Mouse (Mus musculus) thymus, postnatal 25 days (tissue): ENCODE results near the gene Htr1d.
A peak's percentile ranks its signal among the peaks of the same experiment; 100 is the strongest.

ENCODE experiments used
- DNase-seq: peaks from one replicate; pipeline ENCODE4 v3.0.0; 2022

The Htr1d gene

DNA sequence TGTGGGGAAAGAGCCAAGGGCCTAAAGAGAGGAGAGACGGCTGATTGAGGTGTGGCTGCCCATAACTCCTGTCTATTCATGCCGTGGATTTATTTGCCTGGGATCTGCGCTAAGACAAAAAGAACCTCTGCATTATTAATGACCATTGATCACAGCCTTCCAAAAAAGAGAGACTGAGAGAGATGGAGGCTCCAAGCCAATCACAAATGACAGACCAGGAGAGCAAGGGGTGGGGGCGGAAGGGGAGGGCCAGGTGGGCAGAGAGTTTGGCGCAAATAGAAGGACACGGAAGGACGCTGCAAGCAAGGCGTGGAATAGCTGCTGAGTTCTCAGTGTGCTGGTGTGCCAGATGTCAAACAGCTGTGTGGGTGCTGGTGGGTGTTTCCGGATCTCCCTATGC, at the start of gene Htr1d:
Gene Htr1d, plus strand, starts transcription at position 301 of the 400 bp plus-strand sequence.
- no peak for DNase-seq

DNA sequence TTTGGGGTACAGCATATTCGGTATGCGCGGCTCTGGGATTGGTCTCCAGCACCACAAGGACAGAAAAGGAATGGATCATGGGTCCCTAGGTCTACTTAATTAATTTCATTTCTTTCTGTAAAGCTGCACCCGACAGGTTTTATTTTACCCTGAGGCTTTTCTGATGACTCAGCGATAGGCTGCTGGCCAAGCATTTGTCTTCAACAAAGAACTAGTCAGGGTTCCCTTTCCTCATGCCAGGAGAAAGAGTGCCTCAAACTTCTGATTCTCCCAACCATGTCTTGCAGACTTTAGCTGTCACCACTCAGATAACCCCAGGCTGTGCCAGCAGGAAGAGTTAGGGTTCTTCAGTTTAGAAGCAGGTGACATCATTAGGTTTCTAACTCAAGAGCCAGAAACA, 46.3 kb upstream of the Htr1d start:
- no peak for DNase-seq

DNA sequence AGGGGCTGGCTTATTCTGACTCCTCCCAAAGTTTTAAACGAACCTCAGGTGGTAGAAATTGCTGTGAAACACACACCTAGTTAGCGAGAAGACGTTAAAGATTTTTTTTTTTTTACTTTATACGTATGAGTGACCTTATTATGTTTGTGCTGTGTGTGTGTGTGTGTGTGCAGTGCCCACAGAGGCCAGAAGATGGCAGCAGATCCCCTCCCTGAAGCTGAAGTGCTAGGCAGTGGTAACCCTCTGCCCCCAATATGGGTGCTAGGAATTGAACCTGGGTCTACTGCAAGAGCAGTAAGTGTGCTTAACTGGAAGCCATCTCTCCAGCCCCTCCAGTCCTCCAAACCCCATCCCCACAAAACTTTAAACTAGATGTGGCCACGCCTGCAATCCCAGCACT, 40.3 kb upstream of the Htr1d start:
- DNase-seq, result no peak

DNA sequence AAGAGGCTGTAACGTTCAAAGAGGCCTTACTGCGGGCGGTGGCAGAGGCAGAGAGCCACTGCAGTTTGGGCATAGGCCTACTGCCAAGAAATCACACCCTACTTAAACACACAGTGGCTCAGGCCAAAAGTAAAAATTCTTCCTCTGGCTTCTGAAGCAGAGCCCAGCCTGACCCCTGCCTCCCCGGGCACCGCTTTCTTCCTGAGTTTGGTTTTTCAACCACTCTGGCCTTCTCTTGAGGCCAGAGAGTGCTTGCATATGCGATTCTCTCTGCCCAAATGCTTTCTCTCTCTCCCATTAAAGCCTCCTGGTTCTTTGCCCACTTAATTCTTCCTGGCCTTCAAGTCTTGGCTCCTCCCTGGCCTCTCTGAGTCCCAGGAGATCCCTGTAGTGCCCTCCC, 39.5 kb upstream of the Htr1d start:
- no peak for DNase-seq

DNA sequence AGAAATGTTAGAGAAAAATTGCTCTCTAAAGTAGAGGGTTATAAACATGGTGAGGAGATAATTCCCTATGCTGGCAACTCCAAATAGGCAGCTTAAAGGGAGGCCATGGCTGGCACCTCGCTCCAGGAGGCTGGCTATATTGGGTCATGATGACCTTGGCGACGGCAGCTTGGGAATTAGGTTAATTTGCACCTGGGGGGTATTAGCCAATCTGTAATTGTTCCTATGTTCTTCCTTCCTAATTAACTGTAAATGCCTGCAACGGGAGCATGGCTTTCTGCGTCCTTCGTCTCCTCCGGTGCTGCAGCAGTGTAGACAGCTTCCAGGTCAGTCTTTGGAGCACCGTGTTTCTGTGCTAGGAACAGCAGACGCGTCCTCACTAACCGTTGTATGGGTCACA, 36.1 kb upstream of the Htr1d start:
- DNase-seq, result no peak

DNA sequence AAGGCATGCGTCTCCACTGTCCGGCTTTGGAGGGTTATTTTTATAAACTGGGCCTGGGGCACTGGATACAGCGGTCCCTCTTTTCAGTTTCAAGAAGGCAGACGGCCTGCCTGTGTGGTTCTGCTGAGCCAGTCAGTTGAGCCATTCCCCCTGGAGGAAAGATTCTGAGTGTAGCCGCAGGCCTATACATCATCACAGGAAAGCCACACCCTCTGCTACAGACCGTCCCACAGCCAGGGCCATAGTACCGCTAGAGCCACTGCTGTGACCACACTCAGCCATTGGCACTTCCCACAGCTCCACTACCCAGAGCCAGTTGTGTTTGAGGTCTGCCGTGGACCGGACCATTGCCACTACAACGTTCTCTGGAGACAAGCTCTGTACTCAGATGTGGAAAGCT, 21.5 kb upstream of the Htr1d start:
- DNase-seq, result no peak

DNA sequence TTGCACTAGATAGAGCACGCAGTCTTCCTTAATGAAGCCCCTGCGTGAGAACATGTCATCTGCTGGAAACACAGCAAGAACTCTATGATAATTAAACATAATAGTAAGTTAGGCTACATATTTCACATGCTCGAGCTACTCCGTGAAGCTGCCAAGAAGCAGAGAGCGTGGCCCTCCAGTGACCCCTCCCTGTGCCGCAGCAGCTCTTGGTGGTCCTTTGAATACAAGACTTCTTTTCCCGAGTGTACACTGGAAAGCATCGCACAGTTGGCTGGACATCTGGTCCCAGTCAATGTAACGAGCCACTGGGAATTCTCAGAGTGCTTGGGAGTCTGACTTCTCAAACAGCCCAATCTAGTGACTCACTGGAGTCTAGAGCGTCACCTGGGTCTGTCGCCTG, 15.5 kb upstream of the Htr1d start:
- DNase-seq, result no peak

DNA sequence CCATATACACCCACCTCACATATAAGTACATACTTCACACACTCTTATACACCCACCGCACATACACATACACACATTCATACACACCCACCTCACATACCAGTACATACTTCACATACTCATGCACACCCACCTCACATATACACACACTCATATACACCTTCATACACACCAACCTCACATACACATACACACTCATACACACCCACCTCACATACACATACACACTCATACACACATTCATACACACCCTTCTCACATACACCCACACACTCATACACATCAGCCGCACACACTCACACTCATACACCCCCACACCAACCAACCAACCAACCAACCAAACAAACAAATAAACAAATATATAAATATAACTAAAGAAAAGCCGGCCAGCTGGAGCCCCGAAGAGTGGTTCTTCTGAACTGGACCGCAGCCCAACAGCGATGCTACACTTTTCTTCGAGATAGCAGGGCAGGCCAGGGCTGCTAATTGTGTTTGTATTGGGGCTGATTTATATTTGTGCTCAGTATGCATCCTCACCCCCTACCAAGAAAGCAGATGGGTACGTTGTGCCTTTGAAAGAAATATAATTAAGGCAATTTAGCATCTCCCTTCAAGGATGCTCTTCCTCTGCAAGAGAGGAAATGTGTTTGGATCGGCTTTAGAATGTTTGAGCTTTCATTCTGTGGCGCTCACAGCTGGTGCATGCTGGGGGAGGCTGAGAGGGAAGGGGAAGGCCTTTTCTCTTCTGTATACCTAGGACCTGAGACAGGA, 11.1 kb upstream of the Htr1d start:
- DNase-seq, result no peak

DNA sequence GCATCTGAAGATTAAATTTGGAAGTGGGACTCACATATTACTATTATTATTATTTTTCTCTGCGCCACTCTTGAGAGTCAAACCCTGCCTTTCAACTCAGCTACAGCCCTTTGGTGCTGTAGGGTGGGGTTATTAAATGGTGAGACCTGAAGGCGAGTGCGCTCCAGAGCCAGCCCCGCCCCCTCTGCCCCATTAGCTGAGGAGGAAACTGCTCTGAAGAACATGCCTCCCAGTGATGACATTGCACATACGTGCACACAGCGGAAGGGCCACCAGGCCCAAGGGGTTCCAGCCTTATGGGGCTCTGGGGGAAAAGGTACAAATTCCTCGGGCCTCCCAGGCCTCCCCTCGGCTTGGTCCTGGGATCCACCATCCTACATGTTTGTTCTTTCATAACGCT, 7.8 kb upstream of the Htr1d start:
- DNase-seq, result no peak

DNA sequence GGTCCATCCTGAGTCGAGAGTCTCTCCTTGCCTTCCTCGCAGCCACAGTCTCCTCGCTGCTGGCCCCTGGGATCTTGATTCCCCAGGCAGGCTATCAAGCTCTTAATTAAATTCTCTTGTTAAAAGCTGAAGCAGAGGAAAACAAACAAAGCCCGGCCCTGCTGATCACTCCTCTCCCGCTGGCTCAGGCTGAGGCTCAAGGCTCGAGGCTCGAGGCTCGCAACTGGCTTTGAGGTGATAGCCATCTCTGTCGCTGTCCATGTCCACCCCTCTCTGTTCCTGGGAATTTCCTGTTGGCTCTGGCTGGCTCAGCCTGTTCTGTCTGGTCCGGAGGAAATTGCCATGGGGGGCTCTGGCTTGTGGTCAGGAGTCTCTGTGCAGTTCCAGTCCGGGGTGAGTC, 4.4 kb upstream of the Htr1d start:
- DNase-seq, result no peak

DNA sequence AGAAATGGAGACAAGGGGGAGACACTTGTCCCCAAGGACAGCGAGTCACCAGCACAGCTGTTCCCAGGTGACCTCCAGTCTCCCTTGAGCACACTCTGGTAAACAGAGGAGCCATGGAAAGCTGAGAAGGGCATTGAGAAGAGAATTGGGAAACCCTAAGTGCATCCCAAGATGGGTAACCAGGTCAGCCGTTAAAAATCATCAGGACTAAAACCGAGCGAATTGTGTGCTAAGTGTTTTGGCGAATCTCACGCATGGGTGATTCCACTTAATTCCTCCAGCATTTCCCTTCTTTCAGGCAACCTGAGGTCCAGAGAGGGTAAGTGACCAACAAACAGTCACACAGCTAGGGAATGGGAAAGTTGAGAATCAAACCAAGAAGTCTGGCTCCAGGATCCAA, 3.9 kb upstream of the Htr1d start:
- no peak for DNase-seq

DNA sequence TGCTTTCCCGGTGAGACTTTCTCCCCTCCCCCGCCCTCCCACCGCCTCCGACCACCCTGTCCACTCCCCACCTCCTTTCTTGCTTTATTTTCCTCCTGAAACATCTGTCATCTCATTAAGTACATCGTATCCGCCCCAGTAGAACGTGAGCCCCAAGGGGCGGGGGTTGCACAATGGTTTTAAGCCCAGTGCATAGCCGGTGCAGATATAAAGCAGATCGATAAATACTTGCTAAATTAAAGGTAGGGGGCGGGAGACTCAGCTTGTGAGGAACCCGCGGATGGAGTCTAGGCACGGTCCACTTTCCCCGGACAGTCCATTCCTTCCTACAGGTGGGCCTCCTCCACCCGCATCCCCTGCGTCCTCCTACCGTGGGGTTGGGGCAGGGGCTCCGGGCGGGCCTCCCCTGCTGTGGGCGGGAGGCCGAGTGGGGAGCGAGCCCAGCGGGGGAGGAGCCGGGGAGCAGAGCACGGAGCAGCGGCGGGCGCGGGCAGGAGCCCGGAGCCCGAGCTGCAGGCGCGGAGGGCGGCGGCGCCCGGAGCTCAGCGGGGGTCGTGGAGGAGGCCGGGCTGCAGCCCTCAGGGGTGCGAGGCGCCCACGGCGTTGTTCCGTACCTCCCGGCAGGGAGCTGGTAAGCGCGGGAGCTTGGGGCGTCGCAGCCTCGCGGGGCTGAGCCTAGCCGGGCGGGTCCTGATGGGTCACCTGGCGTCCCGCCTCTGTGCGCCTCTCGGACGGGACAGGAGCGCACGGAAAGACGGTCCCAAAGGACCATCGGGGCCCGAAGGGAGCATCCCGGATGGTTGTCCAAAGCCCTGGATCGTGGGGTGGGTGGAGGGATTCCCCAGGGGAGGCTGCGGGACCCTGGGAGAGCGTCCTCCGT, 1.0 kb downstream of the Htr1d start:
- no peak for DNase-seq

DNA sequence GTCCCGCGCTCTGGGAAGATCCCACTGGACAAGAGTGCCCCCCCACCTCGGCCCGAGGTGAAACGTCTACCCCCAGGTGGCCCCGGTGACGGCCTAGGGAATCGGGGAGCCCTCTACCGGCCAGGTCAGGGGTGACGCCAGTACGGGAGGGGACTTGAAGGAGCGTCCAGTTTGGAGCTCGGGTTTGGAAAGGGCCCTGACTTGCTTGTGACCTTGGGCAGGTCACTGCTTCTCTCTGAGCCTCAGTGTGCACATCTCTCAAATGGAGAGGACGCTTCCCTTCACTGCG, 1.6 kb downstream of the Htr1d start:
- peak; percentile 27 for DNase-seq

DNA sequence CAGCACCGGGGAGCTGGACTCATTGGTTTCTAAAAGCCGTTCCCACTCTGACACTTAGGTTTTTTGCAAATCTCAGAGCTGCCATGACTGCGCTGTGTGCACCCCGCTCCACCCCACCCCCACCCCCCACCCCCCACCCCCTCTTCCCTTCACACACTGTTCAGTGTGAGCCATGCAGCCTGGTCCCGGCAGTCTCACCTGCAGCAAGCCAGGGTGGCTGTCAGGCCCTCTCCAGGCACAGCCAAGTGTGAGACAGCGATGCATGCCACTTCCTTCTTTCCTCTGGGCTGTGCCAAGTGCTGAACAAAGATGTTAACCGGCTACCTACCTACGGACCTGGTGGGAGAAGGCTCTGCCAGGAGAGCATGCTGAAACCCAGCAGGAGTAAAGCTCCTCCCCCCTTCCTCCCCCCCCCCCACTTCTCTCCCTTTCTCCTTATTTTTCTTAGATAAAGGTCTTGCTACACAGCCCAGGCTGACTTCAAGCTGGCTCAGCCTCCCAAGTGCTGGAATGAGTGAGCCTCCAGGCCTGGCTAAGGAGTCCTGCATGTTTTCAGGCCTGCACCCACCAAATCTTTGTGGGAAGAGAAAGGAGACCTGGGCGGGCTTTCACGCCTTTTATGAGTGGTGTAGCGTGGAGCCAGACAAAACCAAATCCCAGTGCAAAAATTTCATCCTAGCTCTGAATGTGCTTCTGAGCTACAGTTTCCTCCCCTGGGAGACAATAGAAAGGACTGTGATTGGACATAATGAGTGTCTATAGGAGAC, 7.5 kb downstream of the Htr1d start:
- DNase-seq, result no peak

DNA sequence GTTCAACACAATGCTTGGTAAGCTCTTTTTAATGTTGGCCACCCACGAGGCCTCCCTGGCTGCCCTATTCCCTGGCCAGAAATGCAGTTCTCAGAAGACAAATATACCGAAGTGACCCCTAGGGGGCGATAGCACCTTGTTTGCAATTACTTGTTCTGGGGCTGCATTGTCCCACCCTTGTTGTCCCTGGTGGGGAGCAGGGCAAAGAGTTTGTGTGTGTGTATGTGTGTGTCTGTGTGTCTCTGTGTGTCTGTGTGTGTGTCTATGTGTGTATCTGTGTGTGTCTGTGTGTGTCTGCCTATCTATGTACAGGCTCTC, 8.0 kb downstream of the Htr1d start:
- DNase-seq, result peak; percentile 42

DNA sequence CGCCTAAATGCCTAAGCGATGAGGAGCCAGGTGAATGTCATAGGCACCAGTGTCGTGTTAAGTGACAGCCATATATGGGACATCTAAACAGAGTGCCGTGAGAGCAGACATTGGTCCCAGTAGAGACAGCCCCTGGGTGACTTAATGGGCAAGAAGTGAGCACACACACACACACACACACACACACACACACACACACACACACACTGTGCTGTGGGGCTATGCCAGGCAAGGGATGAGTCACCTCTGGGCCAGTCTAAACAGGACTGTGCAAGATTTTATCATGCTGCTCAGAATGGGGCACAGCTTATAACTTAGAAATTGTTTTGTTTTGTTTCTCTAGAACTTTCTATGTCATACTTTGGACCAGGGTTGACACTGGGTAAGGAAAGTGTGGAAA, 10.7 kb downstream of the Htr1d start:
- DNase-seq, result no peak

DNA sequence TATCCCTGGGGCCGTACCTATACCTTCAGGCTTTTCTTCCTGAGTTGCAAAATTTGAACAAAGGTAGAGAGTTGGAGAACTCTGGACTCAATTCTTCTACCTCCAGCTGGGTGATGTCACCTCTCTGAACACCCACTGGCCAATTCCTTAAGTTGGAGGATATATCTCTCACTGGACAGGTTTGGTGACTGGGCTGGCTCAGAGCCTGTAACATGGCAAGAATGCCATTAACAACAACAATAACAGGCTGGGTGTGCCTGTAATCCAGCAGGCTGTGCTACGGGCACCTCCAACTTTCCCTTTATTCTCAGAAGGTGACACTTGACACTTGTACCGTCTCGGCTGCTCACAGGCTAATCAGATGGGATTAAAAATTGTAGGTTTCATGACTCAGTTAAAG, 15.8 kb downstream of the Htr1d start:
- no peak for DNase-seq

DNA sequence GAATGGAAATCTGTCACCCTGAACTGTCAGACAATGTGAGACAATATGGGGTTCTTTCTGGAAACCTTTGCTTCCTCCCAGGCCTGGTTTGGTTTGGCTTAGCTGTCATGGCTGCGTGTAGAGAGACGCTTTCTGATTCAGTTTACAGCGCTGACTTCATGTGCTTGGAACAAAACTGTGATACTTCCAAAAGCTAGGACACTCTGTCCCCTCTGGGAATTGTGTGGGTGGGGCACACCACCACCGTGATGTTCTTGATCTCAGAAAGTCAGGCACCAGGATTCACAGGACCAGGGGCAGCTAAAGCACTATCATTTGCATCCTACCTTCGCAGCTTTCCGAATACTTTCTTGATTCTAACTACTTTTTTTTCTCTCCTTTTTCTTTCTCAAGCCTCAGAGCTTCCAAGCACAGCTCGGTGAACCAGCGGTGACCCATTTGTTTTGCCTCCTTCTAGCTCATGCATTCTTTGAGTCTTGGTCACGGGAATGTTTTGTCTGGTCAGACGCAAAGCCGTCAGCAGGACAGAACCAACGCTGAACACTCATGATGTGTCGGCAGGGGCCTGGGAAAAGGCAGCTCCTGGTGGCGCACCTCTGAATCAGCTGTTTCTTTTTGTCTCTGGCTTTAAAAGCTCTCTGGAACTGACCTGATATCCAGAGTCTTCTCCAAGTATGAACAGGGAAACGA, 18.2 kb downstream of the Htr1d start:
- DNase-seq, result no peak

DNA sequence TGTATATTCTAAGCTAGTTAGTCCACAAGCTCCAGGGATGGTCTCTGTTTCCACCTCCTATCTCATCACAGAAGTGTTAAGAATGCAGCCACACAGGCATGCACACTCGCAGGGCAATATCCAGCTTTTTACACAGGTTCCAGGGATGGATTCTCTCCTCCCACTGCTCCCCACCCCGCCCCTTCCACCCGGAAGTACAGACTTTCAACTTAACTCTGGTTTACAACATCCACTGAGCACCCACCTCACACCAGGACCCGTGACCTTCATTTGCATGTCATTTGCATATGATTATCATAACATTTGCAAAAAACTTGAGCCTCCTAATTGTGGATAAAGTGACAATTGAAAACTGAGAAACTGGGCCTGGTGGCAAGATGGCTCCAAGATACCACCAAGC, 21.2 kb downstream of the Htr1d start:
- no peak for DNase-seq

DNA sequence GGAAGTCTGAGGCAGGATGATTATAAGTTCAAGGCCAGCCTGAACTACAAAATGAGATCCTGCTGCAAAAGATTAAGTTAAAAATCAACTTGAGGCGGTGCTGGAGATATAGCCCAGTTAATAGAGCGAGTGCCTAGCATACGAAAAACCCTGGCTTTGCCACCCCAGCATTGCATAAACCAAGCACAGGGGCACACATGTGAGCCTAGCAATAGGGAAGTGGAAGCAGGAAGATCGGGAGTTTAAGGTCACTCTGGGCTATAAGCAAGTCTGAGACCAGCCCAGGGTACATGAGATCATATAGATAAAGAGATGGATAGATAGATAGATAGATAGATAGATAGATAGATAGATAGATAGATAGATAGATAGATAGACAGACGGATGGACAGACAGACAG, 26.5 kb downstream of the Htr1d start:
- no peak for DNase-seq

DNA sequence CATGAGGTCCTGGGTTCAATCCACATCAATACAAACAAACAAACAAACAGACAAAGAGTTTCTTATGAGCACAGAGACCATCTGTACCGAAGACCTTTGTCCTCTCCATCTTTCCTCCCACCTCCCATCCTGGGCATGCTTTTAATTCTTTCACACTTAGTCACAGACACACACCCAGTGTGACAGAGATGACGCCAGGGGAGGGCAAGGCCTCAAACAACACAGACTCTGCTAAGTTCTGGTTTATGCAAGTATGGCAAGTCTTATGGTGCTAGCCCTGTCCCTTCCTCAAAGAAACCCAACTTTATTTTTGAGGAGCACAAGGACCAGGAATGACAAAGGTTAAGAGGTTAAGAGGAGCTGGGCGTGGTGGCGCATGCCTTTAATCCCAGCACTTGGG, 26.9 kb downstream of the Htr1d start:
- no peak for DNase-seq

DNA sequence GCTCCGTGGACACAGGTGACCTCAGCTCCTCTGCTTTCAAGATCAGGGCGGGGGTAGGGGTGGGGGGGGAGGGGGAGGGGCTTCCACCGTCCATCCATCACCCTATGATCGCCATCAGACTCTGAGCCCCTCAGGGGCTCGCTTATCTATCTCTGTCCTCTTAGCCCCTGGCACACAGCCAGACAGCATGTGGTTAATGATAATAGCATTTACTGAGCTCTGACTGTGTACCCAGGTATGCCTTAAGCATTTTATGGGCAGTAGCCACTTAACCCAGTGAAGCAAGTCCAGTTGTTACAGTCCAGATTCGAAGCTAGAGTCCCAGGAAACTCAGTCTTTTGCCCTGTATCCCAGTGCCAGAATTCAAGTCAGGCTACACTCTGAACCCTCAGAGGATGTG, 28.2 kb downstream of the Htr1d start:
- no peak for DNase-seq

DNA sequence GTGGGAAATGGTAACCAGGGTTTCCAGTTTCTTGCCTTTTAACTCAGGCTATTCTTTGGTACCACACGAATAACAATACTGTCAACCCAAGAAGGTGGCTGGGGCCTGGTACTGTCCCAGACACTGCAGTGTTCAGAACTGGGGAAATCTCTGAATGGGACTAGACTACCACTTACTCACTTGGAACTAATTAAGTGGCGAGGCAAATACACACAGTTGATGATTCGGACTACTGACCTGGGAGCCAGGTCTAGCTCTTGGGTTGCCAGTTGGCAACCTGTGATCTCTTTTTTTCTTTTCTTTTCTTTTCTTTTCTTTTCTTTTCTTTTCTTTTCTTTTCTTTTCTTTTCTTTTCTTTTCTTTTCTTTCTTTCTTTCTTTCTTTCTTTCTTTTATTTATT, 29.0 kb downstream of the Htr1d start:
- DNase-seq, result no peak

DNA sequence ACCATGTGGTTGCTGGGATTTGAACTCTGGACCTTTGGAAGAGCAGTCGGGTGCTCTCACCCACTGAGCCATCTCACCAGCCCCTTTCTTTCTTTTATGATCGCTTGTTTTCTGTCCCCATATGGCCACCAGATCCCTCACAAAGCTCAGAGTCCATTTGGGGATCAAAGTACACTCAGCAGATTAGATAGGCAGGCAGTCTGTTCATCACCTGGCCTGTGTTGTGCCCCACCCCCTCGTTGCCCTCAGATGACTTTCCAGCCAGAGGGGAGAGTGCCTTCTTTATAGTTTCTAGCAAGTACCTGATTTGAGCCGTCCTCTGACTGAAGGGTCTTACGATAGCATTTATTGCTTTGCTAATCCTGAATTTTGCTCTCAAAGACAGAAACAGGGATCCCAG, 29.5 kb downstream of the Htr1d start:
- no peak for DNase-seq
